Comparison of ENCODE assay signal across 25 mouse cellular contexts in genomic region chr17:24701251-24701650, GRCm38 (mm10). TPM values are rescaled to one million over a fixed set of nuclear protein-coding genes. Genes with fewer than 3 reads are reported as not detected.
"Had no signal": no experiment of that assay in that cellular context is flagged by ENCODE, and none has a peak within 500 bp of the region (broad histone marks: within the 10 kb centered on the region; RNA-seq: fewer than 3 reads in every experiment).

No protein-coding gene starts in this region.

- H3K27me3 ChIP-seq: liver, embryonic 13.5 days; neural tube, embryonic 13.5 days had no signal

- H3K9ac ChIP-seq: liver, embryonic 13.5 days; neural tube, embryonic 13.5 days had no signal

- H3K4me3 ChIP-seq: left cerebral cortex, adult 2 months; liver, embryonic 13.5 days; myocyte; neural tube, embryonic 13.5 days had no signal

- H3K4me2 ChIP-seq: liver, embryonic 13.5 days; midbrain, embryonic 11.5 days; neural tube, embryonic 13.5 days had no signal

- ATAC-seq: midbrain, embryonic 16.5 days had no signal

- DNase-seq: kidney, adult 18-20 months; kidney, adult 9 months; kidney, postnatal 10 days; kidney, postnatal 36 days; layer of hippocampus, postnatal 36 days; liver, embryonic 13.5 days; lung, adult 2 months; lung, postnatal 14 days; lung, postnatal 4 days; retina, postnatal 1 day; right cerebral cortex, postnatal 25 days; thymus, postnatal 25 days had no signal

- H3K27ac ChIP-seq: left cerebral cortex, adult 2 months; liver, embryonic 13.5 days; neural tube, embryonic 13.5 days had no signal

- H3K9me3 ChIP-seq: liver, embryonic 13.5 days; neural tube, embryonic 13.5 days had no signal

RNA-seq across cellular contexts. Expression of gene Syngr3, which starts 11.5 kb away (rescaled TPM):
- total RNA-seq: megakaryocyte progenitor cell, adult 5-6 weeks; megakaryocyte-erythroid progenitor cell, adult 5-6 weeks; monocyte, adult 5-6 weeks; neutrophil, adult 5-6 weeks had no signal

RNA-seq across cellular contexts. Expression of gene Rnf151, which starts 16.6 kb away (rescaled TPM):
- total RNA-seq: layer of hippocampus, postnatal 10 days; layer of hippocampus, postnatal 36 days; left cerebral cortex, postnatal 36 days; liver, adult 2 months; megakaryocyte-erythroid progenitor cell, adult 5-6 weeks; monocyte, adult 5-6 weeks; neutrophil, adult 5-6 weeks had no signal
- polyA plus RNA-seq: limb, embryonic 11.5 days; liver, adult 2 months had no signal
